Mouse (Mus musculus) bone marrow macrophage, adult 2 months (primary cell): ENCODE data around the gene Kat14.

Experiments
- CTCF ChIP-seq: IDR thresholded peaks from 2 replicates; pipeline ENCODE4 v1.5.1; 2012; ENCODE audit warnings: low read depth, mild to moderate bottlenecking, low read length, moderate library complexity
- POLR2A ChIP-seq: IDR thresholded peaks from 2 replicates; pipeline ENCODE4 v1.6.1; 2012; ENCODE audit warnings: mild to moderate bottlenecking, low read depth, low read length, borderline replicate concordance

GRCm38 (mm10) chr2:144369511-144369910 is 728 bp downstream of the Kat14 start:
- TF ChIP-seq POLR2A (no peak), CTCF (no peak)
